Mouse (Mus musculus) kidney, adult 10 weeks (tissue): Measurements from ENCODE around the gene Rfx6. TPM values are rescaled to one million over a fixed set of nuclear protein-coding genes. Genes with fewer than 3 reads are reported as not detected.

Experiments
- polyA plus RNA-seq: library from polyadenylated mRNA; stranded (reverse); fragments of 350-450 nt; fragmentation: Illumina TruSeq; extraction: RNeasy Lipid Tissue Mini Kit (QIAGEN cat#74804); gene quantifications from one replicate; pipeline ENCODE4 v1.2.3, GENCODE M21; 2014; ENCODE audit warnings: low read depth, low replicate concordance

Rfx6 gene
- not detected for polyA plus RNA-seq

GRCm38 (mm10) chr10:51677548-51678250, at the start of gene Rfx6:
TSS of gene Rfx6 (plus strand) at chr10:51677756.

GRCm38 (mm10) chr10:51631411-51632136, 46.0 kb upstream of the Rfx6 start, which contains the start of gene Gprc6a:
TSS of gene Gprc6a (minus strand) at chr10:51631461.

Other genes with a start within 250 kb of the Rfx6 start
- gene Gm49339, start 197.1 kb upstream of the Rfx6 start, polyA plus RNA-seq: not detected
- 2.6 TPM for gene Lilr4b, start 197.1 kb upstream of the Rfx6 start, polyA plus RNA-seq
- gene Lilrb4a, start 186.8 kb upstream of the Rfx6 start, polyA plus RNA-seq: 8.7 TPM
- gene Fam162b, start 87.2 kb upstream of the Rfx6 start, polyA plus RNA-seq: not detected
- not detected for gene Gprc6a, start 46.3 kb upstream of the Rfx6 start, polyA plus RNA-seq